Comparison of ENCODE assay signal across 8 mouse cellular contexts in the genomic region with DNA sequence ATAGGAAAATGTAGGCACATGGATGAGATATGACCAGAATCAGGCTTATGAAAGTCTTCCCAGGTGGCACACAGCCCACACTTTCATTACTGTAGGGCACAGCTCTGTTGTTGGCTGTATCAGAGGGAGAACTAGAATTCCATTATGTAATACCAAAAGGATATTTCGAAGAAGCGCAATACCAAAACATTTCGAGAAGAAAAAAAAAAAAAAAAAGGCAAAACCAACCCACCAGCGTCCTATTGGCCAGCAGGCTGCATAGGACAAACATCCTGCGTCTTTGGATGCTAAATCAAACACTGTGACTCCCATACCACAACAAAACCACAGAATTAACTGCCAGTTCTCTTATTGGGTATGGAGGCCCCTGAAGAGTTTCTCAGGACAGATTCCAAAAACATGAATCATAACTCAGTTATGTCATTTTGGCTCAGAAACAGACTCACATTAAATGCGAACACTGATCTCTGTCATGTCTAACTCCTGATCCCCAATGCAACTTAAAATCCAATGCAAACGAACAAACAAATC. TPM values are rescaled to one million over a fixed set of nuclear protein-coding genes. Genes with fewer than 3 reads are reported as not detected.
DNase-seq lines count a peak whose midpoint lies in the region; ATAC-seq lines count a peak whose summit lies in the region.

No protein-coding gene starts in this region.

- ATAC-seq in kidney, embryonic 16.5 days (ENCODE audit: low FRiP score, low TSS enrichment) = no peak
- no peak for ATAC-seq in heart, embryonic 12.5 days (ENCODE audit: insufficient number of reproducible peaks, low FRiP score)

- no peaks in the 10 kb centered on the region for H3K4me1 ChIP-seq in kidney, embryonic 16.5 days (ENCODE audit: insufficient read depth, low read length)
- peaks cover 14% of the 10 kb centered on the region for H3K4me1 ChIP-seq in heart, embryonic 12.5 days (replicated peaks)

- 56% methylated on average over 7 of the region's 7 CpGs for WGBS in kidney, embryonic 16.5 days
- 66% methylated on average over 7 of the region's 7 CpGs for WGBS in heart, embryonic 12.5 days

- H3K9ac ChIP-seq in kidney, embryonic 16.5 days (replicated peaks; ENCODE audit: low read length) = peak overlapping the region; percentile 52; the same call in 1 of the 2 replicates
- H3K9ac ChIP-seq in heart, embryonic 12.5 days = no peak overlapping the region

- no peaks in the 10 kb centered on the region for H3K9me3 ChIP-seq in kidney, embryonic 16.5 days (ENCODE audit: low read length)
- no peaks in the 10 kb centered on the region for H3K9me3 ChIP-seq in heart, embryonic 12.5 days (replicated peaks)

- no peak overlapping the region for H3K27ac ChIP-seq in kidney, embryonic 16.5 days (ENCODE audit: low read length)
- 0 out of 2 replicates have a peak overlapping the region, but pooled peaks have one; percentile 17 for H3K27ac ChIP-seq in heart, embryonic 12.5 days (ENCODE audit: poor library complexity, severe bottlenecking)

- H3K36me3 ChIP-seq in kidney, embryonic 16.5 days (ENCODE audit: insufficient read depth, low read length) = no peaks in the 10 kb centered on the region
- no peaks in the 10 kb centered on the region for H3K36me3 ChIP-seq in heart, embryonic 12.5 days

- H3K4me2 ChIP-seq in kidney, embryonic 16.5 days (replicated peaks; ENCODE audit: low read depth, low read length) = peak overlapping the region; percentile 46
- peak overlapping the region; percentile 57 for H3K4me2 ChIP-seq in heart, embryonic 12.5 days

- no peak for DNase-seq in kidney, postnatal 14 days
- peak; percentile 54 for DNase-seq in adipocyte (ENCODE audit: low spot score)
- DNase-seq in lung, postnatal 25 days (ENCODE audit: low spot score) = peak; percentile 31
- DNase-seq in embryo, embryonic 11 days = no peak
- DNase-seq in c-Kit-positive CD71-positive TER-119-positive erythroid progenitor cells, embryonic 14.5 days (ENCODE audit: low spot score) = no peak
- DNase-seq in kidney, adult 9 months = no peak

- peak overlapping the region; percentile 28 for H3K4me3 ChIP-seq in kidney, embryonic 16.5 days (ENCODE audit: low read length)
- peak overlapping the region; percentile 25 for H3K4me3 ChIP-seq in heart, embryonic 12.5 days

- H3K27me3 ChIP-seq in kidney, embryonic 16.5 days (ENCODE audit: insufficient read depth, low read length) = no peaks in the 10 kb centered on the region
- no peaks in the 10 kb centered on the region for H3K27me3 ChIP-seq in heart, embryonic 12.5 days (replicated peaks)

RNA-seq across cellular contexts. Expression of gene Glt8d2, which starts 0.7 kb away (rescaled TPM):
- 3.0 and 4.1 TPM in 2 replicates for polyA plus RNA-seq in kidney, embryonic 16.5 days (2015; fragmentation: Nextera tagmentation; extraction: Ambion mirVana)
- 2.1 and 2.6 TPM in 2 replicates for polyA plus RNA-seq in heart, embryonic 12.5 days (2016; fragmentation: Nextera tagmentation; extraction: Ambion mirVana)

RNA-seq across cellular contexts. Expression of gene Hcfc2, which starts 6.2 kb away (rescaled TPM):
- polyA plus RNA-seq in kidney, embryonic 16.5 days (2015; fragmentation: Nextera tagmentation; extraction: Ambion mirVana) = 30.4 and 33.9 TPM in 2 replicates
- polyA plus RNA-seq in heart, embryonic 12.5 days (2016; fragmentation: Nextera tagmentation; extraction: Ambion mirVana) = 52.0 and 53.5 TPM in 2 replicates

Comparison
In these comparisons a context has a peak if more than half of its experiments do, and no peak if none do; other contexts are left out.
1. DNase-seq: peak in adipocyte (single experiment) and lung, postnatal 25 days (single experiment); none in kidney, postnatal 14 days (single experiment), embryo, embryonic 11 days (single experiment), c-Kit-positive CD71-positive TER-119-positive erythroid progenitor cells, embryonic 14.5 days (single experiment) and kidney, adult 9 months (single experiment).